Mouse (Mus musculus): ENCODE data around the gene Olfr830. TPM values are rescaled to one million over a fixed set of nuclear protein-coding genes. Genes with fewer than 3 reads are reported as not detected.
"Not testable (repeated sequence)": the region's sequence is repeated elsewhere in the genome, so short reads cannot be mapped to it uniquely, and the experiment has no call there.

Olfr830 gene
- polyA plus RNA-seq (2014; fragmentation: Nextera tagmentation; extraction: Ambion mirVana) = not detected in 2 replicates

DNA sequence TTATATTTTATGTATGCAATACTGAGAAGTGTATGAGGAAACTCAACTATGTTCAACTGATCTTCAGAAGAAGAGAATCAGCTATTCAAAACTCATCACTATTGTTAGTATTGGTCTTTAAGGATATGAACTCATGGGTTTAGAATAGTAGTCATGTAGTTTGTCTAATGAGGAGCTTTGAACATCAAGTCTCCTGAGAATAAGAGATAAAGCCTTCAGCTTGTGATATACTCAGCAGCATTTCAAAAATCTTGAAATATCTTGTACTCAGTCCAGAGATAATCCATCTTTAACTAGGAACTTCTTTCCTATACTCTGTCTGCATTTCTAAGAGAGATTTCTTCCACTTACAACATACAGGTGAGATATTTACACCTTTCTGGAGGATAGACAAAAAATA lies at the start of gene Olfr830:
Olfr830 (plus strand) TSS at position 301 of the 400 bp plus-strand sequence.
- H3K27ac ChIP-seq (ENCODE audit: low read depth, low read length) = no peak within 1 kb of the TSS
- ATAC-seq (ENCODE audit: low read depth) = no peak
- no peak within 1 kb of the TSS for H3K9ac ChIP-seq (replicated peaks; ENCODE audit: low read depth, low read length)
- H3K36me3 ChIP-seq (ENCODE audit: control insufficient read depth, insufficient read depth, low read length) = no peaks in the 10 kb centered on the region
- H3K9me3 ChIP-seq (ENCODE audit: control insufficient read depth, low read length) = no peaks in the 10 kb centered on the region
- no peaks in the 10 kb centered on the region for H3K4me1 ChIP-seq (ENCODE audit: control insufficient read depth, insufficient read depth, low read length)
- H3K4me3 ChIP-seq (ENCODE audit: low read depth, low read length) = no peak within 1 kb of the TSS
- H3K27me3 ChIP-seq (ENCODE audit: control insufficient read depth, insufficient read depth, low read length) = no peaks in the 10 kb centered on the region
- H3K4me2 ChIP-seq (ENCODE audit: low read depth, low read length) = no peak within 1 kb of the TSS

DNA sequence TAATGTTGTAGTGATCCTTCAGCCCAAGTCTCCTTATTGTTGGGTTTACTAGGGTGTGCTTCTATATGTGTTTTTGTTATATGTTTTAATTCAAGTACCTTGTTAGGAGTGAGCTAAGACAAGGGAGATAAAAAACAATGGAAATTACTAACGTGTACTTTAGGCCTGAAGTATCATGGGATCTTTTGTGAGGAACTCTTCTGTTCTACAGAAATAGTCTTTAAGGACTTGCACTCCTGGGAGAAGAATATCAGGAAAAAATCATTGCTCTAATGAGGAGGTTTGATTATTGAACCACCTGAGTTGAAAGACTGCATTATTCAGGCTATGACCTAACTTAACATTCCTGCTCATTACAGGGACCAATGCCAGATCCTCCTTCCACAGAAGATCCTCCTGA lies 19.9 kb upstream of the Olfr830 start, which contains the start of gene Olfr829:
Olfr829 (plus strand) TSS at position 301 of the 400 bp plus-strand sequence.
- Histone ChIP-seq H3K9ac (replicated peaks; ENCODE audit: low read depth, low read length) (no peak within 1 kb of the TSS), H3K4me3 (ENCODE audit: low read depth, low read length) (no peak within 1 kb of the TSS), H3K27ac (ENCODE audit: low read depth, low read length) (no peak within 1 kb of the TSS), H3K4me1 (ENCODE audit: control insufficient read depth, insufficient read depth, low read length) (no peaks in the 10 kb centered on the region), H3K4me2 (ENCODE audit: low read depth, low read length) (no peak within 1 kb of the TSS), H3K9me3 (ENCODE audit: control insufficient read depth, low read length) (no peaks in the 10 kb centered on the region), H3K27me3 (ENCODE audit: control insufficient read depth, insufficient read depth, low read length) (no peaks in the 10 kb centered on the region), H3K36me3 (ENCODE audit: control insufficient read depth, insufficient read depth, low read length) (no peaks in the 10 kb centered on the region)
- ATAC-seq (ENCODE audit: low read depth) = no peak
- WGBS = 79% methylated on average over 1 of the region's 1 CpGs

DNA sequence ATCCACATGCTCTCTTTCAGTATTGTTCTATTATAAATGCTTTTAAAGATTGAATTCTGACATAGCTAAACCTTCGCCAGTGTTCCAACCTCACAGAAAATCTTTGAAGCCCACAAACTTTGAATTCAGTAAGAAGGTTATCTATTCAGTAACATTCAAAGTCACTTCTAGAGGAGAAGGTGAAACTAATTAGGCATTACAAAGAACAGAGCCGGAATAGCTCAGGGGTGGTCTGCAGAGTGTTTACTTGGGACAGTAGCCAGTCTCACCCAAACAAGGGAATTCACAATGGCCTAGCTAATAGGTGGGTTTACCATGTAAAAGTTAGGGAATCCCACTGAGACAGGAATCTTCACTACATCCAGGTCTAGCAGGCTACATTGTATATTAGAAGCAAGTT lies 33.2 kb downstream of the Olfr830 start:
- H3K27me3 ChIP-seq (ENCODE audit: control insufficient read depth, insufficient read depth, low read length); ATAC-seq (ENCODE audit: low read depth); H3K36me3 ChIP-seq (ENCODE audit: control insufficient read depth, insufficient read depth, low read length); H3K9ac ChIP-seq (replicated peaks; ENCODE audit: low read depth, low read length); H3K4me1 ChIP-seq (ENCODE audit: control insufficient read depth, insufficient read depth, low read length); H3K4me2 ChIP-seq (ENCODE audit: low read depth, low read length); H3K9me3 ChIP-seq (ENCODE audit: control insufficient read depth, low read length); H3K27ac ChIP-seq (ENCODE audit: low read depth, low read length); H3K4me3 ChIP-seq (ENCODE audit: low read depth, low read length): not testable (repeated sequence)
- WGBS = 74% methylated on average over 2 of the region's 2 CpGs

DNA sequence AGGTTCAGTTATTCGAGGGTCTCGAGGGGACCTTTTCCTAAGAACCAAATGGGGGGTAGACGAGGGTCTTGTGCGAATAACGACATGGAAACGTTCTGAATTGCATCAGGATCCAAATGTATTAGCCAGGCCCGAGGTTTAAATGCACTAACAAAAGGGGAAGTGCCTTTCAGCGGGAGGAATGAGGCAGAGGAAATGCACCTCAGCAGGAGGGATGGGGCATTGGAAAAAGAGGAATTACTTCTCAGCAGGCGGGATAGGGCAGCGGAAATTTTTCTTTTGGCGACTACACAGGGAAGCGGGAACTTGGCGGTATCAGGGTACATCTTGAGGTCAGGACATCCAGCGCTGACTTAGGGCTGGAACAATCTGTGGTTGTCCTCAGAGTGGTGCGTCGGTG lies 53.4 kb downstream of the Olfr830 start:
- H3K4me1 ChIP-seq (ENCODE audit: control insufficient read depth, insufficient read depth, low read length); H3K4me3 ChIP-seq (ENCODE audit: low read depth, low read length); H3K27ac ChIP-seq (ENCODE audit: low read depth, low read length); H3K4me2 ChIP-seq (ENCODE audit: low read depth, low read length); H3K9ac ChIP-seq (replicated peaks; ENCODE audit: low read depth, low read length); ATAC-seq (ENCODE audit: low read depth); H3K27me3 ChIP-seq (ENCODE audit: control insufficient read depth, insufficient read depth, low read length); H3K36me3 ChIP-seq (ENCODE audit: control insufficient read depth, insufficient read depth, low read length); H3K9me3 ChIP-seq (ENCODE audit: control insufficient read depth, low read length): not testable (repeated sequence)
- 80% methylated on average over 15 of the region's 16 CpGs for WGBS

Other genes with a start within 250 kb of the Olfr830 start
- gene Muc16, start 200.2 kb upstream of the Olfr830 start, polyA plus RNA-seq (2014; fragmentation: Nextera tagmentation; extraction: Ambion mirVana) = not detected in 2 replicates
- not detected in 2 replicates for gene Olfr24, start 110.7 kb upstream of the Olfr830 start, polyA plus RNA-seq (2014; fragmentation: Nextera tagmentation; extraction: Ambion mirVana)
- gene Olfr828, start 55.2 kb upstream of the Olfr830 start, polyA plus RNA-seq (2014; fragmentation: Nextera tagmentation; extraction: Ambion mirVana) = not detected in 2 replicates
- not detected in 2 replicates for gene Olfr829, start 19.8 kb upstream of the Olfr830 start, polyA plus RNA-seq (2014; fragmentation: Nextera tagmentation; extraction: Ambion mirVana)
- gene Olfr832, start 62.4 kb downstream of the Olfr830 start, polyA plus RNA-seq (2014; fragmentation: Nextera tagmentation; extraction: Ambion mirVana) = not detected in 2 replicates
- not detected in 2 replicates for gene Olfr834, start 113.3 kb downstream of the Olfr830 start, polyA plus RNA-seq (2014; fragmentation: Nextera tagmentation; extraction: Ambion mirVana)
- not detected in 2 replicates for gene Olfr835, start 158.0 kb downstream of the Olfr830 start, polyA plus RNA-seq (2014; fragmentation: Nextera tagmentation; extraction: Ambion mirVana)
- gene Olfr836, start 245.7 kb downstream of the Olfr830 start, polyA plus RNA-seq (2014; fragmentation: Nextera tagmentation; extraction: Ambion mirVana) = not detected in 2 replicates

All from neural tube, embryonic 14.5 days (tissue).